Mouse (Mus musculus): ENCODE data around the gene Ppp4r4.
A peak's percentile ranks its signal among the peaks of the same experiment; 100 is the strongest.
"Not testable (repeated sequence)": the region's sequence is repeated elsewhere in the genome, so short reads cannot be mapped to it uniquely, and the experiment has no call there.

The Ppp4r4 gene

GRCm38 (mm10) chr12:103634430-103634829, 102.3 kb downstream of the Ppp4r4 start:
- DNase-seq (ENCODE audit: low spot score in 2 of 2) = no peak

DNA sequence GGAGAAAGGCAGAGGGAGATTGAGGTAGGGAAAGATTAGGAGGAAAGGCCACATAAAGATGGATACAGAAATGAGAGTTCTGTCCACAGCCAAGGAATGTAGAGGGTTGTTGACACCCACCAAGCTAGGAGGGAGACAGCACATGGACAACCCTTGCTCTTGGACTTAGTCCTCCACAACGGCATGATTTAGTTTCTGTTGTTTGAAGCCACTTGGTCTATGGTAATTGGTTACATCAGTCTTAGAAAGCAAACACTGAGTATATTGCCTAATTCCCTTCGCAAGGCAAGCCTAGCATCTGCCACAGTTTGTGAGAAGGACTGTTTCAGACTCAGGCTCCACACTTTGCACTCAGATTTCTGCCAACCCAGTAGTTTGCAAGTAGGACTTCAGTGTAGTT, 103.8 kb downstream of the Ppp4r4 start:
- no peak for DNase-seq (ENCODE audit: low spot score in 2 of 2)

DNA sequence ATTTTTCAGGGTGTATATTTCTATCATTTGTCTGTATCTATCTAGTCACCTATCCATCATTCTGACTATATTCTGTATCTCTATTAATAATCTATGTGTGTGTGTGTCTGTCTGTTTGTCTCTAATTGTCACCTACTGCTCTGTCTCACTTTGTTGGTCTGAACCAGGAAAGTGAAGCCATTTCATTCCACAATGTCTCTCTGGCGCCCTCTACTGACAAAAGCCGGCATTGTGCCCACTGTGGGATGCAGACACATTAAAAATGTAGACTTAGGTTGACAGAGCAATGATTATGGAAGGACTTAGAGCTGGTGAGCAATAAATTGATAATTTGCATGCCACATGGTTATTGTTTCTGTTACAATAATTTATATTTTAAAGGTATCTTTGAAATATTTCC, 111.3 kb downstream of the Ppp4r4 start:
- peak in 1 of 2 experiments; percentile 41 for DNase-seq (ENCODE audit: low spot score in 2 of 2)

DNA sequence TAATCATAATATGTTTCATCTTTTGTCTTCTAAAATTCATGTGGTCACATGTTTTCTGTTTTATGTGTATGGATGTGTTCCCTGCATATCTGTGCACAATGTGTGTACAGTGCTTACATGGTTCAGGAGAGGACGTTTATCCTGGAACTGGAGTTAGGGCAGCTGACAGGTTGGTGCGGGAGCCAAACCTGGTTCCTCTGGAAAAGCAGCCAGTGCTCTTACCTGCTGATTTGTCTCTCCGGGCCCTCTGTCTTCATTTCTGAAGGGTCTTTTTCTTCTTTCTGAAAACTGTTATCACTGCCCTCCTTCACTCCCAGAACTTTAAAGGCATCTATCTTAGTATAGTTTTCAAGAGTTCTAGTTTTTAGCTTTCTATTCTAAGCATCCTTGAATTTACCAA, 111.7 kb downstream of the Ppp4r4 start:
- DNase-seq (ENCODE audit: low spot score in 2 of 2) = no peak

DNA sequence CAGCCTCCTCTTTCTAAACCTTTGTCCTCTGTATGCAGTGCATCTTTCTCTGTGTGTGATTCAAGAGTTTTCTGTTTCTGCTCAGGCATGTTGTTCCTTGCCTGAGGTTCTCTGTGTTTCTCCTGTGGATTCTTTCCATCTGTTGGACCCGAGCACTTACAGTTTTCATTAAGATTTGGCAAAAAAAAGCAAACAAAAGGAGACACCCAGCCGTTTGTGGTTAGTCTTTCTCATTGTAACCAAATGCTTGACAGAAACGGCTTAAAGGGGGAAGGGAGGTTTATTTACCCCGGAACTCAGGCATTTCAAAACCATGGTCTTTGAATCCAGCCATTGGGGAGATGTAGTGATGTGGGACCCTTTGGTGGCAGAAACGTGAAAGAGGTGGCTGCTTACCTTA, 112.5 kb downstream of the Ppp4r4 start:
- no peak for DNase-seq (ENCODE audit: low spot score in 2 of 2)

DNA sequence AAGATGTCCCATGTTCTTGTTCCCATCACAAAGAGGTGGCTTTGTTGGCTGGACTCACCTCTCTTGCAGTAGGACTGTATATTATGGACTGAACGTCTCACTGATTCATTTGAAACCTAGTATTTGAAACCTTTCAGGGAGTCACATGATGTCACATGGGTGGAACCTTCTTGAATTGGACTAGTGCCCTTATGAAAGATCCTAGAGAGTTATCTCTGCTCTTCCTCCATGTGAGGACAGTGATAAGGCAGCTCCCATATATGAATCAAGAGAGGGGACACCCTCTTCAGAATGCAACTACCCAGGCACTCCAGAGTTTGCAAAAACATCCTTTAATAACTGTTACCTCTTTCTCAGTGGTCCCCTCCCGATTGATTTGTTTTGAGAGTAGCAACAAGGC, 114.2 kb downstream of the Ppp4r4 start:
- DNase-seq (ENCODE audit: low spot score in 2 of 2) = no peak

GRCm38 (mm10) chr12:103653836-103654235, 121.8 kb downstream of the Ppp4r4 start:
- no peak for DNase-seq (ENCODE audit: low spot score in 2 of 2)

GRCm38 (mm10) chr12:103655123-103656044, 123.3 kb downstream of the Ppp4r4 start:
- no peak for DNase-seq (ENCODE audit: low spot score in 2 of 2)

DNA sequence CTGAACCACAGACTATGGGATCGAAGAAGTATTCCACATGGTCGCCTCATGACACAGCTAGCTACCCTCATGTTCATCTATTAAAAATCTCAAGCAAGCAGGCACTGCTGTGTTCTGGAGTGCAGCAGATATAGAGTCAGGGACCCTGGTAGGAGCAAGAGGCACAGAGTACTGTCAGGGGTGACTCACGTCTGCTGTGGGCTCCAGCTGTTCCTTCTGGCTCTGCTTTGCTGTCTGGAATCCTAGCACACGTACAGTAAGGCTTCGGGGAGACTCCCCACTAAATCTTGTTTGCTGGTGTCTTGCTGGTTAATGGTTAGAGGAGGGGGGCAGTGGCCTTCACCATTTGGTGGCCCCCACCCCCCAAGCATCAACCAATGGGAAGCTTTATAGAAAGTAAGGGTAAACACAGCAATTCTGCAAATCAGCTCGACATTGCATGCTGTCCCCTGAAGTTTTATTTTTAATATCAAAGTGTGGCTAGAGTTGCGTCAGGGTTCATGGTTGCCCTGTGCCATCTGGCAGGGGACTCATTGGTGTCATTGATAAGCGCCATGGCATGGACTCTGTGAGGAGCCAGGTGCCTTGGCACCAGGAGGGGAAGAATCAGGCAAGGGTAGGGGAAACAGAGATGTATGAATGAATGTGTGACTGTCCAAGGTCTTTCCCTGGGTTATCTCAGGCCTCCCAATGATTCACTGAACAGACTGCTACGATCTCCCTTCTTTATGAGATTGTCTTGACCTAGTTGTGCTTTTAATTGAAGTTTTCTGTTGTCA, 125.0 kb downstream of the Ppp4r4 start, which contains the start of gene Serpina6:
TSS of gene Serpina6 (minus strand) at position 365 of the 779 bp plus-strand sequence.
- peak in 1 of 2 experiments; percentile 9 for DNase-seq (ENCODE audit: low spot score in 2 of 2)

DNA sequence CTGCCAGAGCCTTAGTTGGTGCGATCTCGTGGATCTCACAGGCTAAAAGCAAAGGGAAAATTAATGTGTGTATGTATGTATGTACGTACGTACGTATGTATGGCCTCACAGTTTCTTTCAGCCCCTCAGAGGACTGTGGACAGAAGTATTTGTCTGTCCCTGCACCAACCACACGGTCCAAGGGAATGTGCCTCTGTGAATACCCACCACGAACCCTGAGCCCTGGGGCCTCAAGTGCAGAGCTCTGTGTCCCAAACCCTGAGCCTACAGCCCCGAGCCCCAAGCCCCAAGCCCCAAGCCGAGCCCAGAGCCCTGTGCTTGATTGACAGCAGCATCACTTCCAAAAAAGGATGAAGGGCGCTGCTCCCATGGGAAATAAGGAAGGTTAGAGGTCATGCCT, 125.9 kb downstream of the Ppp4r4 start:
- DNase-seq (ENCODE audit: low spot score in 2 of 2) = no peak

GRCm38 (mm10) chr12:103659171-103659570, 127.1 kb downstream of the Ppp4r4 start:
- DNase-seq (ENCODE audit: low spot score in 2 of 2) = no peak

DNA sequence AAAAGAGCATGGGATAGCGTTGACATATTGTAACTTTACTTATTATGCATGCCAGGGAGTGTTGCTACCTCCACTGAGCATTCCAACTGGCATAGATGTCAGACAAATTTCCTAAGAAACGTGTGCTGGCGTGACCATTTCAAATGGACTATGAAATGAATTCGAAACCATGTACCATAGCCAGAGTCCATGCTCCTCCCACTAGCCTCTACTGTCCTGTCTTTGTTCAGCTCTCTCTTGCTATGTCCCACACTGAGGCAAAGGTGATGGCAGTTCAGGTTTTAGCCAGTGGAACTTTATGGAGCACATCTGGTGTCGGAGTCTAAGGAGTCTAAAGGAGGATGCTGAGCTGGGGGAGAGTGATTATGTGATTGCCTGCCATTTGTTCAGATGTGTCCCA, 128.0 kb downstream of the Ppp4r4 start:
- no peak for DNase-seq (ENCODE audit: low spot score in 2 of 2)

GRCm38 (mm10) chr12:103662053-103662452, 130.0 kb downstream of the Ppp4r4 start:
- not testable (repeated sequence) for DNase-seq (ENCODE audit: low spot score in 2 of 2)
